8 mouse cellular contexts compared by ENCODE assay signal in genomic region chr7:4915669-4916416, GRCm38 (mm10). TPM values are rescaled to one million over a fixed set of nuclear protein-coding genes. Genes with fewer than 3 reads are reported as not detected.
DNase-seq lines count a peak whose midpoint lies in the region; ATAC-seq and TF ChIP-seq lines count a peak whose summit lies in the region.

No protein-coding gene starts in this region.

- H3K4me2 ChIP-seq in forebrain, embryonic 11.5 days (ENCODE audit: low read depth, low read length, severe bottlenecking): peak overlapping the region; percentile 90
- H3K4me2 ChIP-seq in midbrain, embryonic 13.5 days (replicated peaks): peak overlapping the region; percentile 89

- no peak for DNase-seq in left cerebral cortex, adult 2 months (ENCODE audit: extremely low spot score in 1 of 2, low spot score in 2 of 2)
- DNase-seq in left cerebral cortex, postnatal 4 days: no peak
- peak; percentile 77 for DNase-seq in brain, embryonic 14.5 days (ENCODE audit: low read depth)
- peak; percentile 53 for DNase-seq in forebrain, embryonic 11.5 days (ENCODE audit: low spot score)
- DNase-seq in kidney, postnatal 4 days: peak; percentile 45 to 60
- DNase-seq in urinary bladder, postnatal 25 days (ENCODE audit: low spot score): no peak
- no peak for DNase-seq in left cerebral cortex, adult 8-10 months (ENCODE audit: low spot score in 2 of 2)

- peaks cover 8% of the 10 kb centered on the region; the same call in 1 of the 2 replicates for H3K4me1 ChIP-seq in forebrain, embryonic 11.5 days (replicated peaks; ENCODE audit: control insufficient read depth, insufficient read depth, low read length)
- H3K4me1 ChIP-seq in midbrain, embryonic 13.5 days (replicated peaks): peaks cover 36% of the 10 kb centered on the region

- no peak for TF ChIP-seq CTCF in left cerebral cortex, adult 2 months (IDR thresholded peaks at IDR 0.05)
- TF ChIP-seq CTCF in brain, embryonic 14.5 days (IDR thresholded peaks at IDR 0.05; ENCODE audit: borderline replicate concordance, extremely low read depth, insufficient read depth, insufficient read length): no peak

- H3K27ac ChIP-seq in left cerebral cortex, adult 2 months: peak overlapping the region; percentile 99
- peak overlapping the region; percentile 81 for H3K27ac ChIP-seq in forebrain, embryonic 11.5 days (ENCODE audit: low read depth, low read length)
- H3K27ac ChIP-seq in midbrain, embryonic 13.5 days: peak overlapping the region; percentile 97

- H3K4me3 ChIP-seq in left cerebral cortex, adult 2 months: peak overlapping the region; percentile 69
- peak overlapping the region; percentile 70 for H3K4me3 ChIP-seq in forebrain, embryonic 11.5 days (ENCODE audit: low read depth, low read length)
- peak overlapping the region; percentile 54 for H3K4me3 ChIP-seq in midbrain, embryonic 13.5 days (replicated peaks)

- TF ChIP-seq POLR2A in brain, embryonic 14.5 days (IDR thresholded peaks at IDR 0.05; ENCODE audit: borderline replicate concordance, extremely low read depth, insufficient read depth, insufficient read length, poor library complexity, severe bottlenecking): no peak

- intact Hi-C loops in left cerebral cortex, adult 2 months (cut with DNase I): loop anchor here (2.0 to 5.0 kb wide), 3 partner anchors 49 to 104 kb away; partner anchors contain the start of genes Shisa7 and Ube2s
- intact Hi-C loops in left cerebral cortex, postnatal 4 days (cut with DNase I): no loop called here

- peaks cover 4% of the 10 kb centered on the region; the same call in 1 of the 2 replicates for H3K36me3 ChIP-seq in forebrain, embryonic 11.5 days (ENCODE audit: control insufficient read depth, insufficient read depth, low read length)
- H3K36me3 ChIP-seq in midbrain, embryonic 13.5 days: peaks cover 33% of the 10 kb centered on the region

- no peaks in the 10 kb centered on the region for H3K9me3 ChIP-seq in forebrain, embryonic 11.5 days (ENCODE audit: control insufficient read depth, low read length)
- no peaks in the 10 kb centered on the region for H3K9me3 ChIP-seq in midbrain, embryonic 13.5 days

- H3K9ac ChIP-seq in forebrain, embryonic 11.5 days (ENCODE audit: low read length): peak overlapping the region; percentile 94
- peak overlapping the region; percentile 84 for H3K9ac ChIP-seq in midbrain, embryonic 13.5 days (replicated peaks)

- 25% methylated on average over 14 of the region's 14 CpGs for WGBS in forebrain, embryonic 11.5 days
- 19% methylated on average over 14 of the region's 14 CpGs for WGBS in midbrain, embryonic 13.5 days

- ATAC-seq in forebrain, embryonic 11.5 days (replicated peaks; ENCODE audit: low FRiP score): peak; percentile 23
- peak; percentile 24 for ATAC-seq in midbrain, embryonic 13.5 days

- no peaks in the 10 kb centered on the region for H3K27me3 ChIP-seq in forebrain, embryonic 11.5 days (ENCODE audit: control insufficient read depth, insufficient read depth, low read length)
- H3K27me3 ChIP-seq in midbrain, embryonic 13.5 days: no peaks in the 10 kb centered on the region

RNA-seq across cellular contexts. Expression of gene Zfp628, which starts 0.8 kb away (rescaled TPM):
- 10 to 100 TPM; 15.8 to 16.4 TPM for total RNA-seq in left cerebral cortex, adult 2 months (2021)
- 10 to 100 TPM; 21.1 to 21.4 TPM for total RNA-seq in left cerebral cortex, postnatal 4 days (2021)
- 16.7 and 21.7 TPM in 2 replicates for polyA plus RNA-seq in brain, embryonic 14.5 days (2012; rRNA removed)
- polyA plus RNA-seq in forebrain, embryonic 11.5 days (2014; fragmentation: Nextera tagmentation; extraction: Ambion mirVana): 4.8 and 5.0 TPM in 2 replicates
- polyA plus RNA-seq in midbrain, embryonic 13.5 days (2015; fragmentation: Nextera tagmentation; extraction: Ambion mirVana): 4.3 and 4.4 TPM in 2 replicates
- total RNA-seq in left cerebral cortex, adult 8-10 months (2022): 10 to 100 TPM; 14.7 to 16.8 (median 15.5) TPM

RNA-seq across cellular contexts. Expression of gene Nat14, which starts 6.0 kb away (rescaled TPM):
- total RNA-seq in left cerebral cortex, adult 2 months (2021): 100 to 1,000 TPM in 1 of 2 experiments, 10 to 100 TPM in 1; 99.7 to 109 TPM
- total RNA-seq in left cerebral cortex, postnatal 4 days (2021): 10 to 100 TPM; 50.8 to 51.5 TPM
- polyA plus RNA-seq in brain, embryonic 14.5 days (2012; rRNA removed): 27.3 and 27.9 TPM in 2 replicates
- polyA plus RNA-seq in forebrain, embryonic 11.5 days (2014; fragmentation: Nextera tagmentation; extraction: Ambion mirVana): 10.8 and 12.6 TPM in 2 replicates
- 29.5 and 31.1 TPM in 2 replicates for polyA plus RNA-seq in midbrain, embryonic 13.5 days (2015; fragmentation: Nextera tagmentation; extraction: Ambion mirVana)
- 100 to 1,000 TPM in 1 of 4 experiments, 10 to 100 TPM in 3; 94.7 to 100 (median 95.8) TPM for total RNA-seq in left cerebral cortex, adult 8-10 months (2022)

RNA-seq across cellular contexts. Expression of gene Gm36210, which starts 9.5 kb away (rescaled TPM):
- total RNA-seq in left cerebral cortex, adult 2 months (2021): under 1 TPM; 0.27 to 0.28 TPM
- under 1 TPM; 0.50 to 0.74 TPM for total RNA-seq in left cerebral cortex, postnatal 4 days (2021)
- polyA plus RNA-seq in brain, embryonic 14.5 days (2012; rRNA removed): 0.77 and 1.3 TPM in 2 replicates
- polyA plus RNA-seq in forebrain, embryonic 11.5 days (2014; fragmentation: Nextera tagmentation; extraction: Ambion mirVana): 0.56 and 0.59 TPM in 2 replicates
- 0.31 and 0.32 TPM in 2 replicates for polyA plus RNA-seq in midbrain, embryonic 13.5 days (2015; fragmentation: Nextera tagmentation; extraction: Ambion mirVana)
- under 1 TPM in 3 of 4 experiments, not detected in 1; 0.48 to 0.65 (median 0.51) TPM for total RNA-seq in left cerebral cortex, adult 8-10 months (2022)

RNA-seq across cellular contexts. Expression of gene Ssc5d, which starts 9.7 kb away (rescaled TPM):
- total RNA-seq in left cerebral cortex, adult 2 months (2021): 1 to 10 TPM; 2.8 to 4.4 TPM
- total RNA-seq in left cerebral cortex, postnatal 4 days (2021): 1 to 10 TPM; 3.1 to 3.6 TPM
- 2.3 and 3.6 TPM in 2 replicates for polyA plus RNA-seq in brain, embryonic 14.5 days (2012; rRNA removed)
- 0.79 and 0.91 TPM in 2 replicates for polyA plus RNA-seq in forebrain, embryonic 11.5 days (2014; fragmentation: Nextera tagmentation; extraction: Ambion mirVana)
- 0.88 and 0.98 TPM in 2 replicates for polyA plus RNA-seq in midbrain, embryonic 13.5 days (2015; fragmentation: Nextera tagmentation; extraction: Ambion mirVana)
- 1 to 10 TPM; 2.1 to 3.5 (median 2.6) TPM for total RNA-seq in left cerebral cortex, adult 8-10 months (2022)

RNA-seq across cellular contexts. Expression of gene Isoc2a, which starts 38.9 kb away (rescaled TPM):
- 10 to 100 TPM; 11.3 to 12.6 TPM for total RNA-seq in left cerebral cortex, adult 2 months (2021)
- 1 to 10 TPM; 6.2 to 6.5 TPM for total RNA-seq in left cerebral cortex, postnatal 4 days (2021)
- polyA plus RNA-seq in brain, embryonic 14.5 days (2012; rRNA removed): 6.7 and 9.0 TPM in 2 replicates
- 0.69 and 0.75 TPM in 2 replicates for polyA plus RNA-seq in forebrain, embryonic 11.5 days (2014; fragmentation: Nextera tagmentation; extraction: Ambion mirVana)
- 0.43 and 0.65 TPM in 2 replicates for polyA plus RNA-seq in midbrain, embryonic 13.5 days (2015; fragmentation: Nextera tagmentation; extraction: Ambion mirVana)
- 10 to 100 TPM; 16.1 to 17.7 (median 17.1) TPM for total RNA-seq in left cerebral cortex, adult 8-10 months (2022)

Comparison
In these comparisons a context has a peak if more than half of its experiments do, and no peak if none do; other contexts are left out.
1. DNase-seq: peak in brain, embryonic 14.5 days (single experiment), forebrain, embryonic 11.5 days (single experiment) and kidney, postnatal 4 days (2 of 2); none in left cerebral cortex, adult 2 months (0 of 2), left cerebral cortex, postnatal 4 days (single experiment), urinary bladder, postnatal 25 days (single experiment) and left cerebral cortex, adult 8-10 months (0 of 2).
2. Peak in every context shown above with its lines, with median percentiles within 50 percentile points of each other: H3K27ac ChIP-seq and H3K4me3 ChIP-seq.